20 mouse cellular contexts compared by ENCODE assay signal in the genomic region with DNA sequence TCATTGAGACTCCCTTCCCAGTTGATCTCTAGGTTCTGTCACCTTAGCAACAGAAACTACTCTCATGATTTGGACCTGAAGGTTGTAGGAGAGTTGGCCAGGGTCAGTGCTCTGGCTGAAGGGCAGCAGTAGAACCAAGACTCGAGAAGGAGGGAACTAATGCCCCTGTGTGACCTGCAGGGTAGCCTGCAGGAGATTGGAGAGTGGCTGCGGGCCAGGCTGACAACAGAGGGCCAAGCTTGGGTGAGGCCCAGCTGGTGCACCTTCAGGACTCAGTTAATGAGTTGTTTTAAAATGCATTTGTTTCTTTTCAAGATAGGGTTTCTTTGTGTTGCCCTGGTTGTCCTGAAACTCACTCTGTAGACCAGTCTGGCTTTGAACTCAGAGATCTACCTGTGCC. TPM values are rescaled to one million over a fixed set of nuclear protein-coding genes. Genes with fewer than 3 reads are reported as not detected.
DNase-seq lines count a peak whose midpoint lies in the region; ATAC-seq and TF ChIP-seq lines count a peak whose summit lies in the region.
"Had no signal": no experiment of that assay in that cellular context is flagged by ENCODE, and none has a peak within 500 bp of the region (broad histone marks: within the 10 kb centered on the region; RNA-seq: fewer than 3 reads in every experiment).

No protein-coding gene starts in this region.

- no peak for ATAC-seq in heart, embryonic 12.5 days (ENCODE audit: insufficient number of reproducible peaks, low FRiP score)
- ATAC-seq: activated CD4-positive, CD25-positive, alpha-beta regulatory T cell, adult 4 months; CD4-positive, CD25-positive, alpha-beta regulatory T cell, adult 4 months; lung, postnatal 0 days had no signal

- no peak overlapping the region for H3K4me3 ChIP-seq in heart, embryonic 12.5 days
- no peak overlapping the region for H3K4me3 ChIP-seq in kidney, adult 2 months (ENCODE audit: insufficient read depth, low read depth, low read length)
- H3K4me3 ChIP-seq: forebrain, embryonic 12.5 days; liver, embryonic 15.5 days; midbrain, embryonic 12.5 days; neural tube, embryonic 12.5 days had no signal

- no peak for TF ChIP-seq CTCF in kidney, adult 2 months (conservative IDR thresholded peaks at IDR 0.05; ENCODE audit: insufficient read depth, insufficient read length, low read depth, low read length)

- TF ChIP-seq POLR2A in kidney, adult 2 months (IDR thresholded peaks at IDR 0.05; ENCODE audit: low read depth, low read length) = no peak

- no peaks in the 10 kb centered on the region for H3K27me3 ChIP-seq in heart, embryonic 12.5 days (replicated peaks)
- H3K27me3 ChIP-seq in kidney, adult 2 months (replicated peaks; ENCODE audit: control insufficient read depth, insufficient read depth, low read length) = no peaks in the 10 kb centered on the region
- H3K27me3 ChIP-seq: forebrain, embryonic 12.5 days; midbrain, embryonic 12.5 days; neural tube, embryonic 12.5 days; Patski had no signal

- H3K4me2 ChIP-seq in heart, embryonic 12.5 days = no peak overlapping the region
- H3K4me2 ChIP-seq: forebrain, embryonic 12.5 days; liver, embryonic 15.5 days; midbrain, embryonic 12.5 days; neural tube, embryonic 12.5 days had no signal

- peaks cover 68% of the 10 kb centered on the region for H3K4me1 ChIP-seq in heart, embryonic 12.5 days (replicated peaks)
- peaks cover 2% of the 10 kb centered on the region for H3K4me1 ChIP-seq in kidney, adult 2 months (ENCODE audit: control insufficient read depth, insufficient read depth, low read length)
- H3K4me1 ChIP-seq: neural tube, embryonic 12.5 days had no signal

- H3K9ac ChIP-seq in heart, embryonic 12.5 days = no peak overlapping the region
- H3K9ac ChIP-seq: forebrain, embryonic 12.5 days; liver, embryonic 15.5 days; midbrain, embryonic 12.5 days; neural tube, embryonic 12.5 days had no signal

- no peak overlapping the region for H3K27ac ChIP-seq in heart, embryonic 12.5 days (ENCODE audit: poor library complexity, severe bottlenecking)
- no peak overlapping the region for H3K27ac ChIP-seq in kidney, adult 2 months (ENCODE audit: insufficient read depth, low read depth, low read length)
- H3K27ac ChIP-seq: forebrain, embryonic 12.5 days; liver, embryonic 15.5 days; midbrain, embryonic 12.5 days; neural tube, embryonic 12.5 days; stomach, postnatal 0 days had no signal

- peak; percentile 69 for DNase-seq in adrenal gland, postnatal 14 days
- no peak for DNase-seq in adrenal gland, adult 8-10 months
- peak; percentile 95 for DNase-seq in heart, adult 11 months
- DNase-seq in kidney, adult 2 months = peak; percentile 27
- DNase-seq in kidney, adult 18-20 months = no peak
- peak; percentile 49 to 51 for DNase-seq in cerebellum, postnatal 14 days
- DNase-seq in left cerebral cortex, adult 8-10 months (ENCODE audit: low spot score in 2 of 2) = no peak
- DNase-seq: gastrocnemius, adult 2 months; right cerebral cortex, postnatal 4 days had no signal

- WGBS in heart, embryonic 12.5 days = 63% methylated on average over 2 of the region's 2 CpGs
- 37% methylated on average over 2 of the region's 2 CpGs for WGBS in kidney, adult 2 months

- H3K36me3 ChIP-seq in heart, embryonic 12.5 days = peaks cover 8% of the 10 kb centered on the region
- no peaks in the 10 kb centered on the region for H3K36me3 ChIP-seq in kidney, adult 2 months (ENCODE audit: control insufficient read depth, insufficient read depth, low read length)
- H3K36me3 ChIP-seq: forebrain, embryonic 12.5 days had no signal

- H3K9me3 ChIP-seq in heart, embryonic 12.5 days (replicated peaks) = no peaks in the 10 kb centered on the region
- H3K9me3 ChIP-seq: forebrain, embryonic 12.5 days; liver, embryonic 15.5 days; midbrain, embryonic 12.5 days; neural tube, embryonic 12.5 days had no signal

RNA-seq across cellular contexts. Expression of gene Stab1, which starts 3.4 kb away (rescaled TPM):
- total RNA-seq in adrenal gland, postnatal 14 days (2021) = 74.4 and 78.6 TPM in 2 replicates
- 100 to 1,000 TPM in 2 of 4 experiments, 10 to 100 TPM in 2; 75.8 to 142 (median 116) TPM for total RNA-seq in adrenal gland, adult 8-10 months (2022)
- 48.3 and 56.7 TPM in 2 replicates for polyA plus RNA-seq in heart, embryonic 12.5 days (2016; fragmentation: Nextera tagmentation; extraction: Ambion mirVana)
- polyA plus RNA-seq in kidney, adult 2 months (2012; rRNA removed) = 41.5 and 46.8 TPM in 2 replicates
- 10 to 100 TPM; 18.7 to 28.1 (median 22.2) TPM for total RNA-seq in left cerebral cortex, adult 8-10 months (2022)
- total RNA-seq: hematopoietic stem cell, adult 5-6 weeks had no signal

RNA-seq across cellular contexts. Expression of gene Nt5dc2, which starts 34.2 kb away (rescaled TPM):
- 48.5 and 57.7 TPM in 2 replicates for total RNA-seq in adrenal gland, postnatal 14 days (2021)
- 10 to 100 TPM; 25.6 to 41.4 (median 36.6) TPM for total RNA-seq in adrenal gland, adult 8-10 months (2022)
- 343 and 346 TPM in 2 replicates for polyA plus RNA-seq in heart, embryonic 12.5 days (2016; fragmentation: Nextera tagmentation; extraction: Ambion mirVana)
- polyA plus RNA-seq in kidney, adult 2 months (2012; rRNA removed) = 56.2 and 62.4 TPM in 2 replicates
- 1 to 10 TPM; 3.0 to 4.1 (median 3.8) TPM for total RNA-seq in left cerebral cortex, adult 8-10 months (2022)
- polyA plus RNA-seq: activated CD4-positive, CD25-positive, alpha-beta regulatory T cell, adult 4 months; CD4-positive, CD25-positive, alpha-beta regulatory T cell, adult 4 months had no signal

RNA-seq across cellular contexts. Expression of gene Smim4, which starts 36.3 kb away (rescaled TPM):
- 75.2 and 104 TPM in 2 replicates for total RNA-seq in adrenal gland, postnatal 14 days (2021)
- 100 to 1,000 TPM in 1 of 4 experiments, 10 to 100 TPM in 3; 67.6 to 109 (median 75.0) TPM for total RNA-seq in adrenal gland, adult 8-10 months (2022)
- 62.6 and 68.6 TPM in 2 replicates for polyA plus RNA-seq in heart, embryonic 12.5 days (2016; fragmentation: Nextera tagmentation; extraction: Ambion mirVana)
- polyA plus RNA-seq in kidney, adult 2 months (2012; rRNA removed) = 128 and 158 TPM in 2 replicates
- 10 to 100 TPM; 26.5 to 30.6 (median 28.0) TPM for total RNA-seq in left cerebral cortex, adult 8-10 months (2022)

RNA-seq across cellular contexts. Expression of gene Tnnc1, which starts 43.1 kb away (rescaled TPM):
- 0.67 and 1.3 TPM in 2 replicates for total RNA-seq in adrenal gland, postnatal 14 days (2021)
- total RNA-seq in adrenal gland, adult 8-10 months (2022) = 1 to 10 TPM; 1.1 to 3.3 (median 1.9) TPM
- 3,183 and 3,245 TPM in 2 replicates for polyA plus RNA-seq in heart, embryonic 12.5 days (2016; fragmentation: Nextera tagmentation; extraction: Ambion mirVana)
- 2.1 and 9.1 TPM in 2 replicates for polyA plus RNA-seq in kidney, adult 2 months (2012; rRNA removed)
- 10 to 100 TPM; 19.5 to 22.6 (median 19.7) TPM for total RNA-seq in left cerebral cortex, adult 8-10 months (2022)
- total RNA-seq: hematopoietic stem cell, adult 5-6 weeks had no signal
- polyA plus RNA-seq: activated CD4-positive, CD25-positive, alpha-beta regulatory T cell, adult 4 months; CD4-positive, CD25-positive, alpha-beta regulatory T cell, adult 4 months had no signal

RNA-seq across cellular contexts. Expression of gene Nisch, which starts 51.7 kb away (rescaled TPM):
- 269 and 295 TPM in 2 replicates for total RNA-seq in adrenal gland, postnatal 14 days (2021)
- 100 to 1,000 TPM; 331 to 526 (median 414) TPM for total RNA-seq in adrenal gland, adult 8-10 months (2022)
- 446 and 471 TPM in 2 replicates for polyA plus RNA-seq in heart, embryonic 12.5 days (2016; fragmentation: Nextera tagmentation; extraction: Ambion mirVana)
- 244 and 277 TPM in 2 replicates for polyA plus RNA-seq in kidney, adult 2 months (2012; rRNA removed)
- 100 to 1,000 TPM; 363 to 424 (median 392) TPM for total RNA-seq in left cerebral cortex, adult 8-10 months (2022)

Comparison
In these comparisons a context has a peak if more than half of its experiments do, and no peak if none do; other contexts are left out.
1. DNase-seq: peak in adrenal gland, postnatal 14 days (single experiment), heart, adult 11 months (single experiment), kidney, adult 2 months (single experiment) and cerebellum, postnatal 14 days (2 of 2); none in adrenal gland, adult 8-10 months (single experiment), kidney, adult 18-20 months (single experiment) and left cerebral cortex, adult 8-10 months (0 of 2).